Mouse (Mus musculus) urinary bladder, postnatal 10 days (tissue): ENCODE results near the gene Dok7.

Source experiments
- DNase-seq: peaks from one replicate; pipeline ENCODE4 v3.0.0; 2022; ENCODE audit warnings: low spot score

Dok7 gene

GRCm38 (mm10) chr5:35057582-35057981 is 1.0 kb downstream of the Dok7 start:
- DNase-seq = no peak

- DNase-seq = no peak
These were observed 1.6 kb downstream of the Dok7 start for GRCm38 (mm10) chr5:35058216-35058615.

- DNase-seq = no peak
These were observed 3.5 kb downstream of the Dok7 start for GRCm38 (mm10) chr5:35060098-35060497.

GRCm38 (mm10) chr5:35069841-35070240 is 13.3 kb downstream of the Dok7 start:
- DNase-seq = no peak

- no peak for DNase-seq
These were observed 13.7 kb downstream of the Dok7 start for GRCm38 (mm10) chr5:35070314-35070713.

- no peak for DNase-seq
These were observed 14.4 kb downstream of the Dok7 start for GRCm38 (mm10) chr5:35070953-35071352.

- no peak for DNase-seq
These were observed 15.3 kb downstream of the Dok7 start for GRCm38 (mm10) chr5:35071855-35072254.

GRCm38 (mm10) chr5:35073235-35073634 is 16.7 kb downstream of the Dok7 start:
- no peak for DNase-seq

GRCm38 (mm10) chr5:35073992-35074391 is 17.4 kb downstream of the Dok7 start:
- DNase-seq = no peak

GRCm38 (mm10) chr5:35076369-35076768 is 19.8 kb downstream of the Dok7 start:
- DNase-seq = no peak

- DNase-seq = no peak
These were observed 22.5 kb downstream of the Dok7 start for GRCm38 (mm10) chr5:35079101-35079500.

GRCm38 (mm10) chr5:35084913-35085312 is 28.3 kb downstream of the Dok7 start:
- DNase-seq = no peak

- DNase-seq = no peak
These were observed 32.4 kb downstream of the Dok7 start for GRCm38 (mm10) chr5:35088785-35089613.

GRCm38 (mm10) chr5:35089614-35089963 is 33.0 kb downstream of the Dok7 start:
- no peak for DNase-seq

GRCm38 (mm10) chr5:35091636-35092035 is 35.1 kb downstream of the Dok7 start:
- DNase-seq = no peak

- DNase-seq = no peak
These were observed 46.5 kb downstream of the Dok7 start for GRCm38 (mm10) chr5:35103086-35103485.

GRCm38 (mm10) chr5:35103528-35103927 is 47.0 kb downstream of the Dok7 start:
- no peak for DNase-seq

GRCm38 (mm10) chr5:35104183-35104959 is 47.8 kb downstream of the Dok7 start:
- DNase-seq = no peak

GRCm38 (mm10) chr5:35104960-35105921 is 48.7 kb downstream of the Dok7 start, which contains the start of gene Lrpap1:
Lrpap1 (minus strand) TSS chr5:35105766.
- DNase-seq = peak; percentile 54

GRCm38 (mm10) chr5:35105922-35106298 is 49.3 kb downstream of the Dok7 start:
- no peak for DNase-seq

- DNase-seq = no peak
These were observed 55.9 kb downstream of the Dok7 start for GRCm38 (mm10) chr5:35112444-35112843.

GRCm38 (mm10) chr5:35116002-35116401 is 59.4 kb downstream of the Dok7 start:
- no peak for DNase-seq
